Mouse (Mus musculus): ENCODE measurements around the gene Hypk. TPM values are rescaled to one million over a fixed set of nuclear protein-coding genes. Genes with fewer than 3 reads are reported as not detected.
"Not testable (repeated sequence)": the region's sequence is repeated elsewhere in the genome, so short reads cannot be mapped to it uniquely, and the experiment has no call there.

The Hypk gene
- total RNA-seq, 2 experiments from 2014 or later, result 23.7 to 25.8 TPM

DNA sequence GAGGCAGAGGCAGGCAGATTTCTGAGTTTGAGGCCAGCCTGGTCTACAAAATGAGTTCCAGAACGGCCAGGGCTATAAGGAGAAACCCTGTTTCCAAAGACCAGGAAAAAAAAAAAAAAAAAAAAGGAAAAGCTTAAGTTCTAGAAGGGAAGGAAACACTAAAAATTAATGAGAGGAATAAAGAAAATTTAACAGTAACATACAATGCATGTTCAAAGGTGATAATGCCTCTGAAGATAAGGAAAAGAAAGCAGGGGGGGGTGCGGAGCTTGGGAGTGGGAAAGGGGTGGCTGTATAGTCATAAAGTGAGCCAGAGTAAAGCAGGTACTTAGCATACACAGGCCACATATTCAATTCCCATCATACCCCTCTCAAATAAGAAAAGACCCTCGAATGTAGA is 8.0 kb upstream of the Hypk start:
- intact Hi-C loops (cut with DNase I), result no loop called here
- no peak for DNase-seq (ENCODE audit: extremely low spot score in 1 of 2, low spot score in 2 of 2)

GRCm38 (mm10) chr2:121446506-121446905 is 6.6 kb upstream of the Hypk start:
- intact Hi-C loops (cut with DNase I), result no loop called here
- DNase-seq (ENCODE audit: extremely low spot score in 1 of 2, low spot score in 2 of 2), result no peak

- intact Hi-C loops (cut with DNase I), result no loop called here
- no peak for DNase-seq (ENCODE audit: extremely low spot score in 1 of 2, low spot score in 2 of 2)
These were observed 6.1 kb upstream of the Hypk start for GRCm38 (mm10) chr2:121447006-121447405.

GRCm38 (mm10) chr2:121448136-121448535 is 5.0 kb upstream of the Hypk start:
- DNase-seq (ENCODE audit: extremely low spot score in 1 of 2, low spot score in 2 of 2), result peak in 1 of 2 experiments; percentile 49
- intact Hi-C loops (cut with DNase I), result no loop called here

GRCm38 (mm10) chr2:121448739-121449535 is 4.2 kb upstream of the Hypk start, which contains the start of gene Serf2:
Gene Serf2 (plus strand): TSS chr2:121449195.
- intact Hi-C loops (cut with DNase I), result no loop called here
- DNase-seq (ENCODE audit: extremely low spot score in 1 of 2, low spot score in 2 of 2), result peak; percentile 98 to 100

DNA sequence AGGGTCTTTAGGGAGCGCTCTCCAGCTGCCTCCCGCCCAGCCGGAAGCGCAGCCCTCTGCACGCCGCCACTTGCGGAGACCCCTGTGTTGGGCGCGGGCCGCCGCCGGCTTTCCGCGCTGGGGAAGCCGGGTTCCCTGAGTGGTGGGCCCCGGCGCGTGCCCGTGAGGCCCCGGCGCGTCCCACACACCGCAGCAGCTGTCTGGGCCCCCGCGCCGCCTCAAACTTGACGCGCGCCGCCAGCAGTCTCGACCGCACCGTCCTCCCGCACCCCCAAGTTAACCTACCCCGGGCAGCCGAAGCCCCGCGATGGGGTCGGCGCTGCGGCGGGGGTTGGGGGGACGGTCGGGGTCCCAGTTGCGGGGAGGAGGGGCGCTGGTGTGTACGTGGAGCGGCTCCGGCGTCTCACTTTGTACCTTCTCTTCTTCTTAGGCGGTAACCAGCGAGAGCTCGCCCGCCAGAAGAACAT is 3.5 kb upstream of the Hypk start:
- no peak for DNase-seq (ENCODE audit: extremely low spot score in 1 of 2, low spot score in 2 of 2)
- intact Hi-C loops (cut with DNase I), result no loop called here

GRCm38 (mm10) chr2:121450093-121450492 is 3.0 kb upstream of the Hypk start:
- DNase-seq (ENCODE audit: extremely low spot score in 1 of 2, low spot score in 2 of 2), result no peak
- intact Hi-C loops (cut with DNase I), result no loop called here

DNA sequence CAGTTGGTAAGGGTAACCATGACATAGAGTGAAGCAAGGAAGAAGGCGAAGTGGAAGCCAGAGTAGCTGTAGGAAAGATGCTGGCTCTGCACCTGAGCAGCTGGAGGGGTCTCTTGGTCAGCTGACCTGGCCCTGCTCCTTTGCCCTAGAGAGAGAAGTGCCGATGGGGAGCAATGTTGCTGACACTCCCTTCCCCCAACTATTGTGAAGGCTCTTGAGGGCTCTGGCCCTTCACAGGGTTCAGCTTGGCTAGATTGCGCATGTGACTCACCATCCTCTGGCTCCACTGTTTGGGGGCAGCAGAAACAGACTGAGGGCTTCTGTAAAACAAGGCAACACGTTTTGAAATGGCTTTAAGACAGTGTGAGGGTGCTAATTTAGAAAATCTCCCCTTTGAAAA is 729 bp upstream of the Hypk start:
- no peak for DNase-seq (ENCODE audit: extremely low spot score in 1 of 2, low spot score in 2 of 2)
- intact Hi-C loops (cut with DNase I), result no loop called here

DNA sequence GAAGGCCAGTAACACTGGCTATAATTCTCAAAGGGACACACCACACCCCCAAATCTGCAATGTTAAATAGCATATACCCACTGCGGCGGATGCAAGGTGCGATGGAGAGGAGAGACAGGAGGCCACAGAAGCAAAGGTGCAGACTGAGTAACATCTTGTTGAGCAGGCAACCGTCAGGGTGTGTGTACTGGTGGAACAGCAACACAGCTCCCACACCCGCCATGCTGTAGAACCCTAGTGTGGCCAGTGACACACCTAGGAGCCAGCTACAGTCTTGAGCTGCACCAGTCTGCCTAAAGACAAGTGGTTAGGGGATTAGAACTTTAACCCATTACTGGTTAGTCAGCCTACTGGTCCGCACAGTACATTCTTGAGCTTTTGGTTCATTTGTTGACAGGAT is 827 bp downstream of the Hypk start:
- intact Hi-C loops (cut with DNase I), result no loop called here

DNA sequence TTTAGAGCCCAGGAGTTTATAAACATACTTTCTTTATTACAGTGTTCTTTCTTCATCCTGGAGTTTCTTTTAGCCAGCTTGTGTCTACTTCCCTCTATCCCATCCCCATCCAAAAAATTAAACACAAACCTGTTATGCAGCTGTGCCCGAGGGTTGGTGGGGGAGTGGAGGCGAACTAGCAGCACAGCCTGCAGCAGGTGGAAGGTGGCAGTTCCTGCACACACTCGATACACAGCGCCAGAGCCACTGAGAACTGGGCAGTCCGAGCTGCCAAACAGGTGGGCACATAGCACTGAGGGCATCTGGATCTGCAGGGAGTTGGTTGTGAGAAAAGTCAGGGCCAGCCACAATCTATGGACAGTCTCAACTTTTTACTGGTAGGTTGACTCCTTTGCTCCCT is 2.4 kb downstream of the Hypk start:
- intact Hi-C loops (cut with DNase I), result no loop called here
- no peak for DNase-seq (ENCODE audit: extremely low spot score in 1 of 2, low spot score in 2 of 2)

More for the DNA sequence above, 827 bp downstream of the Hypk start:
- no peak for DNase-seq (ENCODE audit: extremely low spot score in 1 of 2, low spot score in 2 of 2)

DNA sequence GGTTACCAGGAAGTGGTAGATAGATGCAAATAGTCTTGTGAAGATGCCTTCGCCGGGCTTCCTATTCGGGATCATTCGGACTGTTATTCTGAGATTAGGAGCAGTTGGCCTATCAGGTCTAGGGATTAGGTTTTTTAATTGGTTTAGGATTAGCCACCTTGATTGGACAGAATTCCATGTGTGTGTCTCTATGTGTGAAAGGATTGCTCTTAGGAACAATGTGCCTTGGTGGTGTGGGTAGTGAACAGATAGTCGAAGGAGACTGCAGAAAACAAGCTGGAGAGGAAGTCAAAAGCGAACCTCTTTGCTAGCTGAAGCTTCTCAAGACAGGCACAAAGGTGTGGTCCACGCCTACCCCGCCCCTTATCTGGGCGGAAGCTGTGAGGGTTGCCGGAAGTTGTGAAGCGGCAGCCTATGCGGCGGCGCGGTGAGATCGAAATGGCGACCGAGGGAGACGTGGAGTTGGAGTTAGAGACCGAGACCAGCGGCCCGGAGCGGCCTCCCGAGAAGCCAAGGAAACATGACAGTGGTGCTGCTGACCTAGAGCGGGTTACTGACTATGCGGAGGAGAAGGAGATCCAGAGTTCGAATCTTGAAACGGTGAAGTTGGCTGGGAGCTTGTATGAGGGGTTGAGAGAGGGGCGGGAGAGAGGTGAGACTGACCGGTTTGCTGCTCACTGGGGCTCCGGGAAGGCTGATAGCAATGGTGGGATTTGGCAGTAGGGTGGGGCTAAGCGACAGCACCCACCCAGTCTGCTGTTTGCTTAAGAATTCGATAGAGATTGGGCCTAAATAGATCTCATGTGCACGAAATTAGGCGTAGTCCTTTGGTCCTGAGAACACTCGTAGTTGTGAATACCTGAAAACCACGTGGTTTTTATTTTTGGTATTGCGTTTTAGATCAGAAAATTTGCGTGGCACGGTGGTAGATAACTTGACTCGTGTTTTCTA is 3.9 kb downstream of the Hypk start, which contains the start of gene Serinc4:
Gene Serinc4, minus strand, starts transcription at position 90 of the 951 bp plus-strand sequence.
- intact Hi-C loops (cut with DNase I), result no loop called here
- peak; percentile 84 to 90 for DNase-seq (ENCODE audit: extremely low spot score in 1 of 2, low spot score in 2 of 2)

GRCm38 (mm10) chr2:121460071-121460470 is 7.0 kb downstream of the Hypk start:
- DNase-seq (ENCODE audit: extremely low spot score in 1 of 2, low spot score in 2 of 2), result no peak
- intact Hi-C loops (cut with DNase I), result no loop called here

DNA sequence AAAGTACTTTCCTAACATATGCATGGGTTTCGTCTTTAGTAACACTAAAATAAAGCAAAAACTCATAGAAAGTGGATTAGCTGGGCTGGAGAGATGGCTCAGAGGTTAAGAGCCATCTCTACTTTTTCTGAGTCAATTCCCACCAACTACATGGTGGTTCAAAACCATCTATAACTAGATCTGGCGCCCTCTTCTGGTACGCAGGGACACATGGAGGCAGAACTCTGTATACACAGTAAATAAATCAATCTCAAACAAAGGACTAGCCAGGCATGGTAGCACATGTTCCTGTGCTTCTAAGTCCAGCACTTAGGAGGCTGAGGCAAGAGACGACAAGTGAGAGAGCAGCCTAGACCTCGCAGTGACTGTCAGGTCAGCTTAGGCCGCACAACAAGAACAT is 15.9 kb downstream of the Hypk start:
- intact Hi-C loops (cut with DNase I); DNase-seq (ENCODE audit: extremely low spot score in 1 of 2, low spot score in 2 of 2): not testable (repeated sequence)

GRCm38 (mm10) chr2:121472783-121473182 is 19.7 kb downstream of the Hypk start:
- DNase-seq (ENCODE audit: extremely low spot score in 1 of 2, low spot score in 2 of 2); intact Hi-C loops (cut with DNase I): not testable (repeated sequence)

DNA sequence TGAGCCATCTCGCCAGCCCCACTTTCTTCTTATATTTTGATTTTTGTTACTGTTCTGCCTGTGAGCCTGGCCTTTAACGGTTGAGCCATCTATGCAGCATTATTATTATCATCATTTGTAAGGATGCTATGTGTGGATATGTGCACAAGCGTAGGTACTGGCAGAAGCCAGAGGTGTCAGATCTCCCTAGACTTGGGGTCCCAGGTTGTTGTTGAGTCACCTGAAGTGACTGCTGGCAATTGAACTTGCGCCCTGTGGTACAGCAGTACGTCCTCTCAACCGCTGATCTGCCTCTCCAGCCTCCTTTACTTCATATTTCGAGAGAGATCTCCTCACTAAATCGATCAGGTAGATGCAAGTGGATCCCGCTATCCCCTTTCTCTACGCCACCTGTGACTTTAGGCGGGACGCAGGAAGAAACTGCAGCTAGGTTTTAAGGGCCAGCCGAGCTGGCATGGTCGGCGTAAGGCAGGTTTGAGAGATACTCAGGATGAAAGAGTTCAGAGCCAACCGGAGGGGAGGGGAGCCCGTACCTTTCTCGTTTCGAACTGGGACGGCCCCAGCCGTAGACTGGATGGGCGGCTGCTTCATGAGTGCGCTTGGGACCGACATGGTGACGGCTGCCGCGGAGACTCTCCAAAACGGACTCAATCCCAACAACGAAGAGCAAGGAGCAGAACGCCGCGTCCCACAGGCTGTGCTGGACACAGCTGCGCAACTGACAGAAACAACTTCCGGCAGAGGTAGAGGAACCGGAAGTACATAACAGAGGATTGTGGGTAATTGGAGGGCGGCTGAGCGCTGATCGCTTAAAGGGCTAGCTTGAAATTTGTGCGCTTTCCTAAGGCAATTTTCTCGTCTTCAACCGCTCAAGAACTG is 20.4 kb downstream of the Hypk start, which contains the start of gene Mfap1b:
Gene Mfap1b, minus strand, starts transcription at position 767 of the 879 bp plus-strand sequence.
- DNase-seq (ENCODE audit: extremely low spot score in 1 of 2, low spot score in 2 of 2), result peak; percentile 84 to 86
- intact Hi-C loops (cut with DNase I), result not testable (repeated sequence)

GRCm38 (mm10) chr2:121474180-121474535 is 21.1 kb downstream of the Hypk start:
- DNase-seq (ENCODE audit: extremely low spot score in 1 of 2, low spot score in 2 of 2), result no peak
- intact Hi-C loops (cut with DNase I), result no loop called here

DNA sequence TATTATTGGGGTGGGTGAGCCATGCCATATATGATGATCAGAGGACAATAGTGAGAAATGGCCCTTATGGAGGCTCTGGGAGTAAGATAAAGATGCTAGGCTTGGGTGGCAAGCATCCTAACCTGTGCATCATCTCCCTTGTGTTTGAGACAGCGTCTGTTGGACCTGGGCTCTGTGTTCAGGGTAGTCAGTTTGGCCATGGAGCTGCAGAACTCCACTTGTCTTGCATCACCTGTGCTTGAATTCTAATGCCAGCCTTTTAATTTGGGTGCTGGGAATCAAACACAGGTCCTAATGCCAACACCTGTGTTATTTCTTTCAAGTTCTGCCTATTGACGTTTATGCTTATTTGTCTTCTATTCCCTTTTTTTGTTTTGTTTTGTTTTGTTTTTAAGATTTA is 22.2 kb downstream of the Hypk start:
- intact Hi-C loops (cut with DNase I); DNase-seq (ENCODE audit: extremely low spot score in 1 of 2, low spot score in 2 of 2): not testable (repeated sequence)

DNA sequence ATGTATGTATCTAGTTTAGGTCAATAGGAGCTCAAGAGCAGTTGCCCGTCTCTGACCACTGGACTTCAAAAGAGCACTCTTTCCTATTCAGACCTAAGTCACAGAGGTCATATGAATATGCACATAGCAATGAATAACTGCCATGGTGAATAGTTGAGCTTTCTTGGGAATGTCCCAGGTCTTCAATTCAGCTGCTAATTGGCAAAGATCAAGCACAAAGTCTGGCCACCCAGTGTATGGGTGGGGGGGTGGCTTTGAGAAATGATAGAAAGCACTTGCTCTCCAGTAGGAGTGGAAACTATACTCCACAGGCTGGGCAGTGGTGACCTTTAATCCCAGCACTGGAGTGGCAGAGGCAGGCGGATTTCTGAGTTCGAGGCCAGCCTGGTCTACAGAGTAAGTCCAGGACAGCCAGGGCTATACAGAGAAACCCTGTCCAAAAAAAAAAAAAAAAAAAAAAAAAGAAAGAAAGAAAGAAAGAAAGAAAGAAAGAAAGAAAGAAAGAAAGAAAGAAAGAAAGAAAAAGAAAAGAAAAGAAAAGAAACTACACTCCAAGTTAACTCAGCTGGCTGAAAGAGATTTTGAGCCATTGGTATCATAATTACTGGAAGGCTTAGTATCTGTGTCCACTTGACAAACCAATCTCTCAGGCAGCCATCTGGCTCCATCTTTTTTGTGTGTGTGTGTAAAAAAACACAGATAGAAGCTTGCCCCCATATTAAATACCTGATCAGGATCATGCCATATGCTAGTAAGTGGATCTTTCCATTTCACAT is 24.6 kb downstream of the Hypk start:
- intact Hi-C loops (cut with DNase I), result no loop called here
- no peak for DNase-seq (ENCODE audit: extremely low spot score in 1 of 2, low spot score in 2 of 2)
